Mouse (Mus musculus) megakaryocyte, embryonic 14.5 days (primary cell): Measurements from ENCODE around the gene Col11a2. TPM values are rescaled to one million over a fixed set of nuclear protein-coding genes. Genes with fewer than 3 reads are reported as not detected.

Experiments used
- H3K27me3 ChIP-seq: replicated peaks from 2 replicates; pipeline ENCODE3; 2012; ENCODE audit warnings: inconsistent platforms
- H3K36me3 ChIP-seq: replicated peaks from 2 replicates; pipeline ENCODE3; 2012; ENCODE audit warnings: low read length, inconsistent platforms, mixed read lengths
- H3K4me1 ChIP-seq: 2 replicates; pipeline ENCODE4 v1.6.1; 2012; ENCODE audit warnings: inconsistent platforms
- H3K4me3 ChIP-seq: replicated peaks from 2 replicates; pipeline ENCODE3; 2012; ENCODE audit warnings: moderate library complexity, mild to moderate bottlenecking, inconsistent platforms
- H3K9me3 ChIP-seq: 2 replicates; pipeline ENCODE4 v1.6.1; 2012; ENCODE audit warnings: inconsistent platforms
- FLI1 ChIP-seq: IDR thresholded peaks from 2 replicates; pipeline ENCODE4 v1.6.1; 2012; ENCODE audit warnings: low read length, inconsistent platforms, mixed read lengths
- GATA1 ChIP-seq: IDR thresholded peaks from 3 replicates; pipeline ENCODE4 v1.6.1; 2012; ENCODE audit warnings: mixed read lengths, low read length, inconsistent platforms, borderline replicate concordance
- polyA plus RNA-seq: library from polyadenylated mRNA; stranded (reverse); fragments of >175 nt; gene quantifications from 2 replicates; pipeline ENCODE4 v1.2.3, GENCODE M21; 2012; ENCODE audit warnings: low replicate concordance; ENCODE audit not compliant: insufficient read depth

The Col11a2 gene
- polyA plus RNA-seq, 1 experiment, result 19.6 TPM

DNA sequence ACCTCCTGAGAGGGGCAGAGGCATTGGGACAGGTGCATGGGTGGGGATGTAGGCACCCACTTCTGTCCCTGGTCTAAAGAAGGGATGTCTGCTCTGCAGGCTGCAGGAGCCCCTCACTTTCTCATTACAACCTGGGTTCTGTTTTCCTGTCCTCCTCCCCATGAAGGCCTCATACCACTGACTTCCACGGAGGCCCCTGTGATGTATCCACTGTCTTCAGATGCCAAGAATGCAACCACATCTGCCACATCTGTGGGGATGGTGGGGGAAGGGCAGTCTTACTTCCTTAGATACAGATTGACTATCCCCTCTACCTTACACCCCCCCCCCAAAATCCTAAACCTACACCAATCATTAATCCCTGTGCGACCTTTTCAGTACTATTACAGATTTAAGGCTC is 13.0 kb upstream of the Col11a2 start:
- H3K36me3 ChIP-seq, result peaks cover 54% of the 10 kb centered on the region
- H3K4me3 ChIP-seq, result peak overlapping the region; percentile 96
- H3K27me3 ChIP-seq, result no peaks in the 10 kb centered on the region
- H3K4me1 ChIP-seq, result peaks cover 72% of the 10 kb centered on the region
- TF ChIP-seq GATA1 (no peak), FLI1 (no peak)
- H3K9me3 ChIP-seq, result peaks cover 17% of the 10 kb centered on the region

- Histone ChIP-seq H3K4me1 (peaks cover 72% of the 10 kb centered on the region), H3K4me3 (peak overlapping the region; percentile 96), H3K27me3 (no peaks in the 10 kb centered on the region), H3K9me3 (peaks cover 11% of the 10 kb centered on the region), H3K36me3 (peaks cover 45% of the 10 kb centered on the region)
- TF ChIP-seq GATA1 (no peak), FLI1 (no peak)
Observed at GRCm38 (mm10) chr17:34026917-34027655, 12.2 kb upstream of the Col11a2 start.

DNA sequence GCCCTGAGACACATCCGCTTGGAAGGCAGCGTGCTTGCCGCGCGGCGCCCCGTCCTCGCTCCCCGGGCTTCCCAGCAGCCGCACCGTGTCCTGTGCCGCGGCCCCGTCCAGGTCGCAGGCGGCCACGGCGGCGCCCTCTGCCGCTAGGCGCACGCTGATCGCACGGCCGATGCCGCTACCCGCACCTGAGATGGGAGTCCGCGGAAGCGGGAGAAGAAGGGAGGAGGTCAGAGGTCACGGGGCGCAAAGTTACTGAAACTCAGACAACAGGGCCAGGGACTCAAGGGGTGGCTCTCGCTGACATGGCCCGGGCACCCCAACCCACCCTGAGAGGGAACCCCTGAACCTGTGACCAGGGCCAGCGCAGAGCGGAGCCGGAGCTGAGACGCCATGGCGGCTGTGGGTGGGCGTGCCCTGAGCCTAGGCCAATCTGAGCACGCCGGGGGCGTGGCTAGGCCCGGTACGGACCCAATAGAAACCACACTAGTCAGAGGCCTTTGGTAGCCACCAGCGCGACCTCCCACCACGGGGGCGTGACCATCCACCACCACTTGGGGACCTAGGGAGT is 11.5 kb upstream of the Col11a2 start, which contains the start of gene H2-Ke6:
H2-Ke6 (minus strand) TSS at position 405 of the 568 bp plus-strand sequence.
- H3K4me3 ChIP-seq, result peak within 1 kb of the TSS; percentile 96
- no peaks in the 10 kb centered on the region for H3K27me3 ChIP-seq
- TF ChIP-seq GATA1, result no peak
- TF ChIP-seq FLI1, result no peak
- H3K4me1 ChIP-seq, result peaks cover 77% of the 10 kb centered on the region
- peaks cover 6% of the 10 kb centered on the region for H3K9me3 ChIP-seq
- peaks cover 38% of the 10 kb centered on the region for H3K36me3 ChIP-seq

DNA sequence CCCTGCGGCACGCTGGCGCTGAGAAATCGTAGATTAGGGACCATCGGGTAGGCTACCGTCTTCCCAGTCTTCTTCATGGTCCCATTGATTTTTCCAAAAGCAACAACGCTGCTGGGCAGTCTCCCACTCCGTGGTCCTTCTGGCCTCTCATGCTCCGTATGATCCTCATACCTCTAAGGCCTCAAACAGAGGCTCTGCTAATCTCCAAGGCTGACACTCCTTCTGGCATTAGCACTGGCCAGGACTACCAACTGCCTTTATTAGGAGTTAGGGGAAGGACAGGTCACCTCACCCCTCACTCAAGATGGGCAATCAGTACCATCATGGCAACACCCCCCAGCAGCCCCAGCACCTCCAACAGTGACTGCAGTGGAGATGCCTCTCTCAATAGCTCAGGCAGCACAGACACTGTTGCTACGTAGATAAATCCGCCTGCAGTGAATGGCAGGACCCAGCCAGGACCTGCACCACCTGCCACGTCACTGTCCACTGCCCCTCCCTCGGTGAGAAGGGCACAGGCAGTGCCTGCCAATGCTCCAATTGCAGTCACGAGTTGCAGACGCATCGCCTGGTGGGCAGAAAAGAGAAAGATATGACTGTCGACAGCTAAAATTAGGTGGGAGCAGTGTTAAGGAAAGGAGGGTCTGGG is 10.6 kb upstream of the Col11a2 start:
- Histone ChIP-seq H3K36me3 (peaks cover 34% of the 10 kb centered on the region), H3K4me1 (peaks cover 82% of the 10 kb centered on the region), H3K27me3 (no peaks in the 10 kb centered on the region), H3K4me3 (peak overlapping the region; percentile 96), H3K9me3 (no peaks in the 10 kb centered on the region)
- TF ChIP-seq GATA1 (no peak), FLI1 (no peak)

GRCm38 (mm10) chr17:34029150-34029889 is 9.9 kb upstream of the Col11a2 start:
- Histone ChIP-seq H3K4me1 (peaks cover 82% of the 10 kb centered on the region), H3K27me3 (no peaks in the 10 kb centered on the region), H3K9me3 (no peaks in the 10 kb centered on the region), H3K36me3 (peaks cover 40% of the 10 kb centered on the region), H3K4me3 (peak overlapping the region; percentile 81)
- TF ChIP-seq GATA1 (no peak), FLI1 (no peak)

- TF ChIP-seq GATA1 (no peak), FLI1 (no peak)
- no peaks in the 10 kb centered on the region for H3K27me3 ChIP-seq
- H3K4me3 ChIP-seq, result peak overlapping the region; percentile 92
- peaks cover 82% of the 10 kb centered on the region for H3K4me1 ChIP-seq
- no peaks in the 10 kb centered on the region for H3K9me3 ChIP-seq
- peaks cover 44% of the 10 kb centered on the region for H3K36me3 ChIP-seq
Observed at GRCm38 (mm10) chr17:34029890-34030595, 9.2 kb upstream of the Col11a2 start.

DNA sequence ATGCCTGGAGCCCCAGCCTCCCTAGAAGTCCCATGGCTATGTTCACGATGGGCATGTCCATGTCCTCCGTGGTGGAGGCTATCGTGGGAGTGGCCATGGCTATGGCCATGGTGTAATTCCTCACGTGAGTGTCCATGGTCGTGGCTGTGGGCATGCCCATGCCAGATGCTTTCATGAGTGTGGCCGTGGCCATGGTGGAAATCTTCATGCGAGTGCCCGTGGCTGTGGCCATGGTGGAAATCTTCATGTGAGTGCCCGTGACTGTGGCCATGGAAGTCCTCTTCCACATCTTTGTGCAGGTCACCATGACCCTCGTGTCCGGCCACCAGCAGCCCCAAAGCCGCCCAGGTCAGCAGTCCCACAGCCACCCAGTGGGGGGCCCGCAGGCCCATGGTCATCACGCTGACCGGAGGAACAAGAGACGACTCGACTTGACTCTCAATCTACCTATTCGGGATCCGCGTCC is 8.3 kb upstream of the Col11a2 start:
- Histone ChIP-seq H3K27me3 (no peaks in the 10 kb centered on the region), H3K9me3 (no peaks in the 10 kb centered on the region), H3K36me3 (peaks cover 52% of the 10 kb centered on the region), H3K4me1 (peaks cover 73% of the 10 kb centered on the region), H3K4me3 (peak overlapping the region; percentile 92)
- TF ChIP-seq GATA1 (no peak), FLI1 (no peak)

GRCm38 (mm10) chr17:34031465-34032173 is 7.6 kb upstream of the Col11a2 start, which contains the start of the genes Slc39a7 and Rxrb:
Slc39a7 (minus strand) TSS chr17:34031682.
Rxrb (plus strand) TSS chr17:34031812.
- TF ChIP-seq FLI1, result no peak
- no peak for TF ChIP-seq GATA1
- Histone ChIP-seq H3K9me3 (no peaks in the 10 kb centered on the region), H3K27me3 (no peaks in the 10 kb centered on the region), H3K36me3 (peaks cover 60% of the 10 kb centered on the region), H3K4me3 (peak within 1 kb of the TSS; percentile 92), H3K4me1 (peaks cover 66% of the 10 kb centered on the region)
